Mouse (Mus musculus): ENCODE data around the gene Hcar2. TPM values are rescaled to one million over a fixed set of nuclear protein-coding genes. Genes with fewer than 3 reads are reported as not detected.

Hcar2 gene
- polyA plus RNA-seq, 1 experiment = not detected

GRCm38 (mm10) chr5:123843816-123844215, 21.5 kb downstream of the Hcar2 start:
- no peaks in the 10 kb centered on the region for H3K4me1 ChIP-seq (ENCODE audit: control insufficient read depth)
- peaks cover 2% of the 10 kb centered on the region; the same call in 1 of the 2 replicates for H3K27me3 ChIP-seq (ENCODE audit: control insufficient read depth)
- H3K4me3 ChIP-seq (replicated peaks) = no peak overlapping the region
- no peaks in the 10 kb centered on the region for H3K36me3 ChIP-seq (ENCODE audit: control insufficient read depth)
- H3K9me3 ChIP-seq (ENCODE audit: control insufficient read depth, low read length) = no peaks in the 10 kb centered on the region
- no peak for TF ChIP-seq GATA1 (IDR thresholded peaks at IDR 0.05; ENCODE audit: low read length)
- no peak for TF ChIP-seq TAL1 (IDR thresholded peaks at IDR 0.05; ENCODE audit: low read length)

- Histone ChIP-seq H3K9me3 (ENCODE audit: control insufficient read depth, low read length) (no peaks in the 10 kb centered on the region), H3K36me3 (ENCODE audit: control insufficient read depth) (no peaks in the 10 kb centered on the region), H3K4me1 (ENCODE audit: control insufficient read depth) (no peaks in the 10 kb centered on the region), H3K27me3 (ENCODE audit: control insufficient read depth) (no peaks in the 10 kb centered on the region; the same call in 1 of the 2 replicates), H3K4me3 (replicated peaks) (no peak overlapping the region)
- TF ChIP-seq GATA1 (IDR thresholded peaks at IDR 0.05; ENCODE audit: low read length) (no peak), TAL1 (IDR thresholded peaks at IDR 0.05; ENCODE audit: low read length) (no peak)
These were observed 22.4 kb downstream of the Hcar2 start for GRCm38 (mm10) chr5:123842935-123843282.

DNA sequence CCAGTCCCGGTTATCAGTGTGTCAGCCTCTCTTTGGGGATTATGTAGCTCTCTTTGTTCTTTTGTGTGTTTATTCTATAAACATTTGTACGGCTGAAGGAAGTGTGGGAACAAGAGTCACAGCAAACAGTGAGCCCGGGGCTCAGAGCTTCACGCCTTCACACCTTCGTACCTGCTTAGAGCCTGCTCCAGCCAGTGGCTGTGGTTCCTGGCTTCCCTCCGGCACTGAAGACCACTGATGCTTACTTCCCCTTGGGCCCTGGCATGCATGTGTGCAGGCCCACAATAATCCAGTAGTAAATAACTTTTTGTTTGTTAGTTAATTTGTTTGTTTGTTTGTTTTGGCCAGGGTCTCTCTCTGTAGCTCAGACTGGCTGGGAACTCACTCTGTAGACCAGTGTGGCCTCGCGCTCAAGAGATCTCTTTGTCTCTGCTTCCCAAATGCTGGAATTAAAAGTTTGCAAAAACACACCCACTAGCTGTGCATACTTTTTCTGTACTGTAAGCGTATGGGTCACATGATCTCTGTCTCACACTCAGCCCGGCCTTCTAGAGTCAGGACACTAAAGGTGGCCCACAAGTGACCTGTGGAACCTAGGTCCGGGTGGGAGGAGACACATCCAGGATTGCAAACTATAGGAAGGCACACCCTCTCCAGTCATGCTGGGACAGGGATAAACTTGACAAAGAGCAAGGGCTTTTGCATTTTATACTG, 22.9 kb downstream of the Hcar2 start:
- Histone ChIP-seq H3K4me1 (ENCODE audit: control insufficient read depth) (no peaks in the 10 kb centered on the region), H3K4me3 (replicated peaks) (no peak overlapping the region), H3K27me3 (ENCODE audit: control insufficient read depth) (no peaks in the 10 kb centered on the region), H3K36me3 (ENCODE audit: control insufficient read depth) (no peaks in the 10 kb centered on the region), H3K9me3 (ENCODE audit: control insufficient read depth, low read length) (no peaks in the 10 kb centered on the region)
- TF ChIP-seq GATA1 (IDR thresholded peaks at IDR 0.05; ENCODE audit: low read length) = no peak
- no peak for TF ChIP-seq TAL1 (IDR thresholded peaks at IDR 0.05; ENCODE audit: low read length)

GRCm38 (mm10) chr5:123837371-123837770, 27.9 kb downstream of the Hcar2 start:
- H3K4me3 ChIP-seq (replicated peaks) = no peak overlapping the region
- no peaks in the 10 kb centered on the region for H3K4me1 ChIP-seq (ENCODE audit: control insufficient read depth)
- no peaks in the 10 kb centered on the region for H3K9me3 ChIP-seq (ENCODE audit: control insufficient read depth, low read length)
- TF ChIP-seq TAL1 (IDR thresholded peaks at IDR 0.05; ENCODE audit: low read length) (no peak), GATA1 (IDR thresholded peaks at IDR 0.05; ENCODE audit: low read length) (no peak)
- H3K27me3 ChIP-seq (ENCODE audit: control insufficient read depth) = no peaks in the 10 kb centered on the region
- no peaks in the 10 kb centered on the region for H3K36me3 ChIP-seq (ENCODE audit: control insufficient read depth)

- Histone ChIP-seq H3K27me3 (ENCODE audit: control insufficient read depth) (no peaks in the 10 kb centered on the region), H3K4me3 (replicated peaks) (no peak overlapping the region), H3K4me1 (ENCODE audit: control insufficient read depth) (no peaks in the 10 kb centered on the region), H3K36me3 (ENCODE audit: control insufficient read depth) (no peaks in the 10 kb centered on the region), H3K9me3 (ENCODE audit: control insufficient read depth, low read length) (no peaks in the 10 kb centered on the region)
- TF ChIP-seq GATA1 (IDR thresholded peaks at IDR 0.05; ENCODE audit: low read length) (no peak), TAL1 (IDR thresholded peaks at IDR 0.05; ENCODE audit: low read length) (no peak)
These were observed 30.5 kb downstream of the Hcar2 start for GRCm38 (mm10) chr5:123834836-123835235.

- Histone ChIP-seq H3K4me1 (ENCODE audit: control insufficient read depth) (no peaks in the 10 kb centered on the region), H3K4me3 (replicated peaks) (no peak overlapping the region)
- TF ChIP-seq GATA1 (IDR thresholded peaks at IDR 0.05; ENCODE audit: low read length) = no peak
- TF ChIP-seq TAL1 (IDR thresholded peaks at IDR 0.05; ENCODE audit: low read length) = no peak
These were observed 33.0 kb downstream of the Hcar2 start for GRCm38 (mm10) chr5:123832309-123832708.

GRCm38 (mm10) chr5:123827659-123828091, 37.6 kb downstream of the Hcar2 start:
- Histone ChIP-seq H3K9me3 (ENCODE audit: control insufficient read depth, low read length) (no peaks in the 10 kb centered on the region), H3K4me1 (ENCODE audit: control insufficient read depth) (no peaks in the 10 kb centered on the region), H3K27me3 (ENCODE audit: control insufficient read depth) (no peaks in the 10 kb centered on the region), H3K36me3 (ENCODE audit: control insufficient read depth) (peaks cover 12% of the 10 kb centered on the region), H3K4me3 (replicated peaks) (no peak overlapping the region)
- TF ChIP-seq GATA1 (IDR thresholded peaks at IDR 0.05; ENCODE audit: low read length) (no peak), TAL1 (IDR thresholded peaks at IDR 0.05; ENCODE audit: low read length) (no peak)

More at GRCm38 (mm10) chr5:123832309-123832708, 33.0 kb downstream of the Hcar2 start:
- no peaks in the 10 kb centered on the region for H3K36me3 ChIP-seq (ENCODE audit: control insufficient read depth)
- H3K9me3 ChIP-seq (ENCODE audit: control insufficient read depth, low read length) = no peaks in the 10 kb centered on the region
- H3K27me3 ChIP-seq (ENCODE audit: control insufficient read depth) = no peaks in the 10 kb centered on the region

GRCm38 (mm10) chr5:123822706-123823105, 42.6 kb downstream of the Hcar2 start:
- Histone ChIP-seq H3K9me3 (ENCODE audit: control insufficient read depth, low read length) (no peaks in the 10 kb centered on the region), H3K27me3 (ENCODE audit: control insufficient read depth) (no peaks in the 10 kb centered on the region), H3K36me3 (ENCODE audit: control insufficient read depth) (peaks cover 61% of the 10 kb centered on the region), H3K4me3 (replicated peaks) (no peak overlapping the region), H3K4me1 (ENCODE audit: control insufficient read depth) (no peaks in the 10 kb centered on the region)
- TF ChIP-seq TAL1 (IDR thresholded peaks at IDR 0.05; ENCODE audit: low read length) (no peak), GATA1 (IDR thresholded peaks at IDR 0.05; ENCODE audit: low read length) (no peak)

DNA sequence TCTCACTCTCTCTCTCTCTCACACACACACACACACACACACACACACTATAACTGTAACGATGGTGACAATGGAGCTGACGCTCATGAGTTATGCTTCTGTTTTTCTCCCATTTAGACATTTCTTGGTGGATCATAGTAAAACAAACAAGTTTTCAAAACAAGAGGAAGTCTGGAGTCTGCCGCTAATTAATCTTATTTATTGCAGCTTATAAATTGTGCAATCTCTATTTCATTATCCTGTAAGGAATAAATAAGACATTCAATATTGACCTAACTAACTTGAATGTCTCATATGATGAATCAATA, 44.1 kb downstream of the Hcar2 start:
- Histone ChIP-seq H3K36me3 (ENCODE audit: control insufficient read depth) (peaks cover 76% of the 10 kb centered on the region), H3K9me3 (ENCODE audit: control insufficient read depth, low read length) (no peaks in the 10 kb centered on the region), H3K4me3 (replicated peaks) (no peak overlapping the region), H3K4me1 (ENCODE audit: control insufficient read depth) (no peaks in the 10 kb centered on the region), H3K27me3 (ENCODE audit: control insufficient read depth) (no peaks in the 10 kb centered on the region)
- no peak for TF ChIP-seq TAL1 (IDR thresholded peaks at IDR 0.05; ENCODE audit: low read length)
- no peak for TF ChIP-seq GATA1 (IDR thresholded peaks at IDR 0.05; ENCODE audit: low read length)

Measured in erythroblast, embryonic 14.5 days (primary cell).